14 mouse cellular contexts compared by ENCODE assay signal in the genomic region with DNA sequence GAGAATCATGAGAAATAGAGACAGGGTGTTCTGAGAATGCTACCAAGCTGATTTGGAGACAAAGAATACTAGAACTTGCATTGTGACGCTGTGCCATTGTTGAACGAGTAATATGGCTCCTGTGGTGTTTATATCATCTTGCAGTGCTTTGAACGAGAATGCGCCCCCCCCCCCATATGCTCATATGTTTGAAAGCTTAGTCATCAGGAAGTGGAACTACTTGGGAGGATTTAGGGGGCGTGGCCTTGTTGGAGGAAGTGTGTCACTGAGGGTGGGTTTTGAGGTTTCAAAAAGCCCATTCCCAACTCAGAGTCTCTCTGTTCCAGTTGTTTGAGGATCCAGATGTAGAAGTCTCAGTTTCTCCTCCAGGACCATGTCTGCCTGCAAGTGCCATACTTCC.
"Had no signal": no experiment of that assay in that cellular context is flagged by ENCODE, and none has a peak within 500 bp of the region (broad histone marks: within the 10 kb centered on the region; RNA-seq: fewer than 3 reads in every experiment).

No protein-coding gene starts in this region.

- H3K4me2 ChIP-seq: liver, embryonic 13.5 days; lung, embryonic 15.5 days; midbrain, embryonic 13.5 days; neural tube, embryonic 12.5 days had no signal

- H3K9ac ChIP-seq: liver, embryonic 13.5 days; liver, postnatal 0 days; lung, embryonic 15.5 days; midbrain, embryonic 13.5 days; neural tube, embryonic 12.5 days had no signal

- H3K4me1 ChIP-seq: neural tube, embryonic 12.5 days had no signal

- DNase-seq: kidney, adult 8-10 months; layer of hippocampus, adult 9-11 months; liver; liver, embryonic 13.5 days; liver, postnatal 0 days; lung, postnatal 14 days; thymus, adult 2 months; thymus, postnatal 25 days had no signal

- H3K27me3 ChIP-seq: liver, embryonic 13.5 days; lung, embryonic 15.5 days; midbrain, embryonic 13.5 days; neural tube, embryonic 12.5 days had no signal

- ATAC-seq: intestine, postnatal 0 days; liver, postnatal 0 days; midbrain, embryonic 13.5 days had no signal

- H3K27ac ChIP-seq: liver, embryonic 13.5 days; lung, embryonic 15.5 days; macrophage; midbrain, embryonic 13.5 days; neural tube, embryonic 12.5 days; stomach, postnatal 0 days had no signal

- H3K4me3 ChIP-seq: liver, embryonic 13.5 days; lung, embryonic 15.5 days; midbrain, embryonic 13.5 days; neural tube, embryonic 12.5 days had no signal

- H3K9me3 ChIP-seq: liver, embryonic 13.5 days; lung, embryonic 15.5 days; midbrain, embryonic 13.5 days; neural tube, embryonic 12.5 days had no signal

- H3K36me3 ChIP-seq: liver, embryonic 13.5 days; lung, embryonic 15.5 days; midbrain, embryonic 13.5 days; neural tube, embryonic 12.5 days had no signal
